Mouse (Mus musculus) thymus, adult 2 months (tissue): Measurements from ENCODE around the gene Ms4a4b. TPM values are rescaled to one million over a fixed set of nuclear protein-coding genes. Genes with fewer than 3 reads are reported as not detected.
"Not testable (repeated sequence)": the region's sequence is repeated elsewhere in the genome, so short reads cannot be mapped to it uniquely, and the experiment has no call there.

Experiments
- DNase-seq: peaks from one replicate; pipeline ENCODE4 v3.0.0; 2021
- H3K27ac ChIP-seq: fragments of 200-500 bp; 2 replicates; pipeline ENCODE4 v1.5.1; 2012; ENCODE audit warnings: low read length, control low read depth; ENCODE audit not compliant: control insufficient read depth, insufficient read depth
- H3K27me3 ChIP-seq: fragments of 200-500 bp; 2 replicates; pipeline ENCODE4 v1.6.1; 2012; ENCODE audit warnings: mild to moderate bottlenecking, low read length, moderate library complexity, mixed read lengths; ENCODE audit not compliant: control insufficient read depth, insufficient read depth
- H3K36me3 ChIP-seq: fragments of 200-500 bp; 2 replicates; pipeline ENCODE4 v1.6.1; 2012; ENCODE audit warnings: mild to moderate bottlenecking, low read length, moderate library complexity; ENCODE audit not compliant: control insufficient read depth, insufficient read depth
- H3K4me1 ChIP-seq: fragments of 200-500 bp; replicated peaks from 2 replicates; pipeline ENCODE4 v1.6.1; 2012; ENCODE audit warnings: low read length; ENCODE audit not compliant: control insufficient read depth, insufficient read depth
- H3K4me3 ChIP-seq: fragments of 200-500 bp; 2 replicates; pipeline ENCODE4 v1.5.1; 2012; ENCODE audit warnings: mild to moderate bottlenecking, low read length, control low read depth, moderate library complexity; ENCODE audit not compliant: control insufficient read depth, insufficient read depth
- CTCF ChIP-seq: fragments of 200-500 bp; IDR thresholded peaks from 2 replicates; pipeline ENCODE4 v1.5.1; 2012; ENCODE audit warnings: mild to moderate bottlenecking, control low read depth, low read length, moderate library complexity, borderline replicate concordance; ENCODE audit not compliant: control insufficient read depth, poor library complexity, insufficient read depth; ENCODE audit errors: extremely low read depth
- POLR2A ChIP-seq: fragments of 200-500 bp; IDR thresholded peaks from 2 replicates; pipeline ENCODE4 v1.6.1; 2012; ENCODE audit warnings: mild to moderate bottlenecking, low read length, control low read depth, moderate library complexity; ENCODE audit not compliant: control insufficient read depth, poor library complexity, insufficient read depth; ENCODE audit errors: extremely low read depth
- WGBS: fragments of 180-500 bp; shearing (Covaris S2); methylation state at CpG from one replicate; pipeline ENCODE4 v1.1.7; 2018; 5-methylcytosine and 5-hydroxymethylcytosine counted together
- polyA plus RNA-seq: library from polyadenylated mRNA; depleted of rRNA; stranded (reverse); fragments of >200 nt; gene quantifications from 2 replicates; pipeline ENCODE4 v1.2.3, GENCODE M21; 2012

The Ms4a4b gene
- polyA plus RNA-seq, 1 experiment, result 57.3 TPM

- DNase-seq, result no peak
- no peaks in the 10 kb centered on the region for H3K27me3 ChIP-seq
- no peak overlapping the region for H3K4me3 ChIP-seq
- 90% methylated on average over 5 of the region's 5 CpGs for WGBS
- no peak overlapping the region for H3K27ac ChIP-seq
- no peak for TF ChIP-seq CTCF
- TF ChIP-seq POLR2A, result no peak
- peaks cover 3% of the 10 kb centered on the region; the same call in 1 of the 2 replicates for H3K4me1 ChIP-seq
- H3K36me3 ChIP-seq, result peaks cover 5% of the 10 kb centered on the region; the same call in 1 of the 2 replicates
Observed at GRCm38 (mm10) chr19:11466471-11466870, 23.1 kb downstream of the Ms4a4b start.

DNA sequence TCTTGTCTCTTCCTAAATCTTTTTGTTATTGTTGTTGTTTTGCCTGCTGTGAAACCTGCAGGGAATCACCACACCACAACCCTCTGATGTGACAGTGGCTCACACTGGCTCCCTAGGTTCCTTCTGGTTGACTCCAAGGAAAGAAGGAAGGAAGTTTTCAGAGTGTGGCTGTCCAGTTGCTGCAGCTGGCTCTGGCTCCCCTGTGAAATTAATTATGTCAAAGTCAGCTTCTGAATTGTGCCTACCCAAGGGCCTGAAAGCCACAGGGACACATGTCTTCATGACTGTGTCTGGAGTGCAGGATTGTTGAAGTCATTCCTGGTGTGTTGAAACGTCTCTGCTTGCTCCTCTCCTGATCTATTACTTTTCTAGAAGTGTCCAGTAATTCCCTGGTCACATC is 25.0 kb downstream of the Ms4a4b start:
- WGBS, result 70% methylated on average over 1 of the region's 1 CpGs
- DNase-seq, H3K36me3 ChIP-seq, H3K4me1 ChIP-seq, H3K4me3 ChIP-seq, H3K27me3 ChIP-seq, H3K27ac ChIP-seq: not testable (repeated sequence)

- not testable (repeated sequence) for H3K27ac ChIP-seq, H3K4me1 ChIP-seq, H3K36me3 ChIP-seq, DNase-seq, H3K4me3 ChIP-seq, H3K27me3 ChIP-seq
- 17% methylated on average over 4 of the region's 4 CpGs for WGBS
Observed at GRCm38 (mm10) chr19:11469215-11469614, 25.9 kb downstream of the Ms4a4b start, which contains the start of gene Ms4a6c. Gene Ms4a6c, plus strand, starts transcription at chr19:11469366.

DNA sequence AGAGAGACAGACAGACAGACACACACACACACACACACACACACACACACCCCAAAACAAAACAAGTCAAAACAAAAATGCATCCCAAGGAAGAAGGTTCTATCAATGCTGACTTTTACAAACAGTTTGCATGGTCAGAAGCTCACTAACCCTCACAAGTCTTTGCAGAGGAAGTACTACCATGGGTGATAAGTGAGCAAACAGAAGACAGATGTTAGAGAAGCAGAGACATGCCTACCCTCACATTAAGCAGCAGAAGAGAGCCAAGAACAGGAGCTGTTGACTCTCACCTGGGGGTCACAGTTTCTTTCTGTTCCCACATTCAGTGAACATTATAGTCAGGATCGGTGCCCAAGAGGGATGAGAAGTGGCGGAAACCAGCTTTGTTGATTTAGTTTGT is 36.4 kb downstream of the Ms4a4b start:
- peaks cover 5% of the 10 kb centered on the region for H3K4me1 ChIP-seq
- no peaks in the 10 kb centered on the region for H3K27me3 ChIP-seq
- no peak overlapping the region for H3K4me3 ChIP-seq
- no peak for DNase-seq
- no peak overlapping the region for H3K27ac ChIP-seq
- TF ChIP-seq CTCF (no peak), POLR2A (no peak)
- 85% methylated on average over 2 of the region's 2 CpGs for WGBS
- H3K36me3 ChIP-seq, result no peaks in the 10 kb centered on the region

- no peak for DNase-seq
- H3K27ac ChIP-seq, result no peak overlapping the region
- no peak overlapping the region for H3K4me3 ChIP-seq
- TF ChIP-seq POLR2A (no peak), CTCF (no peak)
- peaks cover 7% of the 10 kb centered on the region for H3K4me1 ChIP-seq
- WGBS, result 95% methylated on average over 2 of the region's 2 CpGs
- no peaks in the 10 kb centered on the region for H3K36me3 ChIP-seq
- no peaks in the 10 kb centered on the region for H3K27me3 ChIP-seq
Observed at GRCm38 (mm10) chr19:11482684-11483083, 39.3 kb downstream of the Ms4a4b start.

- H3K4me3 ChIP-seq, result no peak overlapping the region
Observed at GRCm38 (mm10) chr19:11483941-11484340, 40.6 kb downstream of the Ms4a4b start.

GRCm38 (mm10) chr19:11484388-11484787 is 41.0 kb downstream of the Ms4a4b start:
- Histone ChIP-seq H3K27ac (no peak overlapping the region; the same call in 1 of the 2 replicates), H3K4me3 (no peak overlapping the region), H3K27me3 (no peaks in the 10 kb centered on the region), H3K36me3 (no peaks in the 10 kb centered on the region), H3K4me1 (peaks cover 7% of the 10 kb centered on the region)
- TF ChIP-seq CTCF (no peak), POLR2A (no peak)
- DNase-seq, result no peak
- WGBS, result 5% methylated on average over 3 of the region's 3 CpGs

More at GRCm38 (mm10) chr19:11483941-11484340, 40.6 kb downstream of the Ms4a4b start:
- DNase-seq, result no peak
- Histone ChIP-seq H3K27ac (no peak overlapping the region), H3K4me1 (peaks cover 7% of the 10 kb centered on the region), H3K36me3 (no peaks in the 10 kb centered on the region), H3K27me3 (no peaks in the 10 kb centered on the region)
- WGBS, result 12% methylated on average over 4 of the region's 4 CpGs
- TF ChIP-seq POLR2A, result no peak
- TF ChIP-seq CTCF, result no peak
